Mouse (Mus musculus) lung, adult 2 months (tissue): ENCODE results near the gene Crybb3.

Source experiments
- CTCF ChIP-seq: fragments of 200-500 bp; IDR thresholded peaks from 2 replicates; pipeline ENCODE4 v1.5.1; 2011; ENCODE audit warnings: mild to moderate bottlenecking, low read length, control low read depth; ENCODE audit not compliant: insufficient read depth
- POLR2A ChIP-seq: fragments of 200-500 bp; IDR thresholded peaks from 2 replicates; pipeline ENCODE4 v1.6.1; 2011; ENCODE audit warnings: low read depth, mild to moderate bottlenecking, control low read depth, low read length, borderline replicate concordance; ENCODE audit errors: extremely low read depth

DNA sequence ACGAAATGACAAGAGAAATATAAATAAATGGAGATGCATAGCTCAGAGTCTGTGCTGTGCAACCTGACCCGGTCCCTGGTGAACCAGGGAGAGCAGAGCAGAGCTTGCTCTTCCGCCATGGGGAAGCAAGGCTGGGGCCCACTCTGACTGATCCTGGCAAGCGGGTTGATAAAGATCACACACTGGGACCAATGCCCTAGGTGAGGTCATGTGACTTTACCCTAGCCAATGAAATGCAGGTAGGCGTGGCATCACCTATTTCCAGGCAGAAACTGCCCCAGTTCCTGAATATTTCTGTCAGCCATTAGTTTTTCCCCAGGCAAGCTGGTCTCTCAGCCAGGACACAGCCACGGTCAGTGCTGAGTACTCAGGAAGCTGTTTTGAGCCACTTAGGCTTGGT lies 37.3 kb upstream of the Crybb3 start:
- TF ChIP-seq POLR2A (no peak), CTCF (no peak)
